Mouse (Mus musculus) liver, adult 2 months (tissue): Measurements from ENCODE around the gene Krtap3-3.
"Not testable (repeated sequence)": the region's sequence is repeated elsewhere in the genome, so short reads cannot be mapped to it uniquely, and the experiment has no call there.

Experiments used
- CTCF ChIP-seq: fragments of 200-500 bp; IDR thresholded peaks from 2 replicates; pipeline ENCODE4 v1.5.1; 2011; ENCODE audit warnings: low read depth, low read length, control low read depth
- POLR2A ChIP-seq: fragments of 200-500 bp; IDR thresholded peaks from 2 replicates; pipeline ENCODE4 v1.6.1; 2011; ENCODE audit warnings: low read length, control low read depth; ENCODE audit not compliant: insufficient read depth; ENCODE audit errors: extremely low read depth

- TF ChIP-seq POLR2A, CTCF: not testable (repeated sequence)
Observed at GRCm38 (mm10) chr11:99597742-99598141, 47.1 kb upstream of the Krtap3-3 start, which contains the start of gene Krtap9-3.
